Mouse (Mus musculus): Measurements from ENCODE around the gene Chd8. TPM values are rescaled to one million over a fixed set of nuclear protein-coding genes. Genes with fewer than 3 reads are reported as not detected.

The Chd8 gene
- polyA plus RNA-seq, 1 experiment, result 71.8 TPM

DNA sequence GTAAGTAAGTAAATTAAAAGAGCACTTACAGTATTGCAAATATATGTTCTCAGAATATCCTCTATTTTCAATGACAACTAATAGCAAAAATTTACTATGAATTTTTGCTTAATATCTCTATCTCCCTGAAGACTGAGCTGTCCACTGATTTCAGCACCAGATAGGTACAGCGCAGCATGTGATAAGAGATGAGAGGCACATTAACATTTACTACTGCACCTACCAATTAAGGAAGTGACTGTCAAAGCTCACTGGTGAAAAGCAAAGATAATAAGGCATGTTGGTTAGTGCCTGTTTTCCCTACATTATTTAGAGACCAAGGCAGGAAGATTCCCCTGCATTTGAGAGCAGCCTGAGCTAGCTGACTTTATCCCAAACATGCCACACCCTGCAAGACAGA, 21.4 kb downstream of the Chd8 start:
- 65% methylated on average over 1 of the region's 1 CpGs for WGBS
- no peak overlapping the region for H3K4me3 ChIP-seq (replicated peaks; ENCODE audit: control insufficient read depth, low read depth, low read length)
- TF ChIP-seq CTCF (IDR thresholded peaks at IDR 0.05; ENCODE audit: control insufficient read depth, insufficient read depth, low read length) (no peak), POLR2A (IDR thresholded peaks at IDR 0.05; ENCODE audit: borderline replicate concordance, control insufficient read depth, low read depth, low read length) (no peak)
- H3K27ac ChIP-seq (ENCODE audit: control insufficient read depth, insufficient read depth, low read depth, low read length, poor library complexity), result no peak overlapping the region
- no peaks in the 10 kb centered on the region for H3K4me1 ChIP-seq (ENCODE audit: control insufficient read depth, insufficient read depth, low read length)

DNA sequence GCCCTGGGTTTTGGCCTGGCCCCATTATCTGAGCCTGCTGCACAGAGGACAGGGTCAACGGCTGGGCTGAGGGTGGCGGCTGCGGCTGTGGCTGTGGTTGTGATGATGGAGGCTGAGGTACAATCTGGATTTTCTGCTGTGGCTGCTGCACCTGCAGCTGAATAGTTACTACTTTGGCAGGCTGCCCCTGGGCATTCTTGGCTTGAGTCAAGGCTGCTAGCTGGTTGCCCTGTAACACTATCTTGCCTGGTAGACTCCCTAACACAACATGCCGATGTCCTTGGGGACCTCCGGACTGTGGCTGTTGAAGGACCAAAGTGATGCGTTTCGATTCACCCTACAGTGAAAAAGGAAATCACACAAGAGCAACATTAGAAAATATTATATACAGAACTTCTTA, 22.4 kb downstream of the Chd8 start:
- H3K4me3 ChIP-seq (replicated peaks; ENCODE audit: control insufficient read depth, low read depth, low read length), result no peak overlapping the region
- TF ChIP-seq POLR2A (IDR thresholded peaks at IDR 0.05; ENCODE audit: borderline replicate concordance, control insufficient read depth, low read depth, low read length) (no peak), CTCF (IDR thresholded peaks at IDR 0.05; ENCODE audit: control insufficient read depth, insufficient read depth, low read length) (no peak)
- no peaks in the 10 kb centered on the region for H3K4me1 ChIP-seq (ENCODE audit: control insufficient read depth, insufficient read depth, low read length)
- 85% methylated on average over 7 of the region's 7 CpGs for WGBS
- H3K27ac ChIP-seq (ENCODE audit: control insufficient read depth, insufficient read depth, low read depth, low read length, poor library complexity), result no peak overlapping the region

DNA sequence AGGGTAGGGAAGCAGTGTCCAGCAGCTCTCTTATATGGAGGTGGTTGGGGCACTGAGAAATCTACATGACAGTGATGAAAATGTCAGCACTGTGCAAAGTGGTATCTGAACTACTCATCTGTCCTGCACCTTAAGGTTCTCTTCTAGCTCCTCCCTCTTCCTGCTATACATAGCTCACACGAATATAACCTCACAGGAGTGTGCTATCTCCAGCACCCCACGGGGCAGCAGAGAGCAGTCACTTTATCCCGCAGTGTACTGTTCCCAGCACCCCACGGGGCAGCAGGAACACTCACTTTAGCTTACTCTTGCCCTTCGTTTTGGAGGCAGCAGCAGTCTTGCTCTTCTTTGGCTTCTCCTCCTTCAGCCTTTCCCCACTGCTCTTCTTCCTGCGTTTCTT, 25.3 kb downstream of the Chd8 start:
- no peak overlapping the region for H3K4me3 ChIP-seq (replicated peaks; ENCODE audit: control insufficient read depth, low read depth, low read length)
- H3K27ac ChIP-seq (ENCODE audit: control insufficient read depth, insufficient read depth, low read depth, low read length, poor library complexity), result no peak overlapping the region
- TF ChIP-seq POLR2A (IDR thresholded peaks at IDR 0.05; ENCODE audit: borderline replicate concordance, control insufficient read depth, low read depth, low read length), result no peak
- TF ChIP-seq CTCF (IDR thresholded peaks at IDR 0.05; ENCODE audit: control insufficient read depth, insufficient read depth, low read length), result no peak
- WGBS, result 73% methylated on average over 6 of the region's 6 CpGs
- no peaks in the 10 kb centered on the region for H3K4me1 ChIP-seq (ENCODE audit: control insufficient read depth, insufficient read depth, low read length)

DNA sequence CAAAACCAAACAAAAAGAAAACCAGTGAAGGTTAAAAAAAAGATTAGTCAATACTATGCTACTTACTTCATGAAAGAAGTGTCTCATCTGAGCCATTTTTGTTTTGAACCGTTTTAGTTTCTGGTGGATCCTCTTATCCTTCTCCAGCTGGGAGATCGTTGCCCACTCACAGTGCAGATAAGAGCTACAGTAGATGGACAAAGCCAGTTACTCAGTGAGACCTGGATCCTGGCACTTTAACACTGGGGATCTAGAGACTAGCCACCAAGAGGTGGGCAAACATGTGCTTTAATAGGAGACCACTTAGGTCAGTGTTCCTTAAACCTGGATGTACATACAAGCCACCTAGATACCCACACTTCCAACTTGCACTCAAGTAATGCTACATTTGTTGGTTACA, 31.6 kb downstream of the Chd8 start:
- H3K4me3 ChIP-seq (replicated peaks; ENCODE audit: control insufficient read depth, low read depth, low read length), result no peak overlapping the region
- no peak overlapping the region for H3K27ac ChIP-seq (ENCODE audit: control insufficient read depth, insufficient read depth, low read depth, low read length, poor library complexity)
- no peaks in the 10 kb centered on the region for H3K4me1 ChIP-seq (ENCODE audit: control insufficient read depth, insufficient read depth, low read length)
- 57% methylated on average over 2 of the region's 2 CpGs for WGBS
- TF ChIP-seq CTCF (IDR thresholded peaks at IDR 0.05; ENCODE audit: control insufficient read depth, insufficient read depth, low read length), result no peak
- no peak for TF ChIP-seq POLR2A (IDR thresholded peaks at IDR 0.05; ENCODE audit: borderline replicate concordance, control insufficient read depth, low read depth, low read length)

DNA sequence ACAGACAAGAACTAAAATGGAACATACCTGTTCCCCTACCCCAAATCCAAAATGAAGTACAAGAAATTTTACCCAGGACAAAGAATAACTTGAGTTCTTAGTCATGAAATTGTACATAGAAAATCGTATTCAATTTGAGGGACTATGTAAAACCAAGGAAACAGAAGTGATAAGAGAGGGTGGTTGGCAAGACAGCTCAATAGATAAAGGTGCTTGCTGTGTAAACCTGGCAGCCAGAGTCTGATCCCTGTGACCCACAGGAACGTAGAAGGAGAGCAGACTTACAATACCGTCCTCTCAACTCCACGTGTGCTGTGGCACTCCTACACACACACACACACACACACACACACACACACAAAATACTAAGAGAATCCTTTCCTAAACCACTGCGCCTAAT, 40.3 kb downstream of the Chd8 start:
- H3K4me3 ChIP-seq (replicated peaks; ENCODE audit: control insufficient read depth, low read depth, low read length), result no peak overlapping the region
- no peak overlapping the region for H3K27ac ChIP-seq (ENCODE audit: control insufficient read depth, insufficient read depth, low read depth, low read length, poor library complexity)
- TF ChIP-seq CTCF (IDR thresholded peaks at IDR 0.05; ENCODE audit: control insufficient read depth, insufficient read depth, low read length) (no peak), POLR2A (IDR thresholded peaks at IDR 0.05; ENCODE audit: borderline replicate concordance, control insufficient read depth, low read depth, low read length) (no peak)
- H3K4me1 ChIP-seq (ENCODE audit: control insufficient read depth, insufficient read depth, low read length), result no peaks in the 10 kb centered on the region
- WGBS, result 62% methylated on average over 5 of the region's 5 CpGs

DNA sequence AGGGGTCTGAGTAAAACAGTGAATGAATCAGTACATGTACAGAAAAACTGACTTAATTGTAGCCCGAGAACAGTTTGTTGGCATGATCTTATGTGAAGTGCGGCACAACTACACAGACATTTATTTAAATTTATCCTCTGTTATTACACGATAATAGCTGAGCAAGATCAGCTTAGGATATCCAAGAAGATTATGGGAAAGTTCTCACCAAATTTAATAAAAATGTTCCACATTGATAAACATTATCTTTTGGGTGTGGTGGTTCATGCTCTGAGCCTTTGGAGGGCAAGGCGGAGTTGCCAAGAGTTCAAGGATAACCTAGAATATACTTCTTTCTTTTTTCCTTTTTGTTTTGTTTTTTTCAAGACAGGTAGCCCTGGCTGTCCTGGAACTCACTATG, 58.2 kb downstream of the Chd8 start:
- WGBS, result 68% methylated on average over 4 of the region's 4 CpGs
- no peak for TF ChIP-seq POLR2A (IDR thresholded peaks at IDR 0.05; ENCODE audit: borderline replicate concordance, control insufficient read depth, low read depth, low read length)
- no peak for TF ChIP-seq CTCF (IDR thresholded peaks at IDR 0.05; ENCODE audit: control insufficient read depth, insufficient read depth, low read length)
- Histone ChIP-seq H3K4me3 (replicated peaks; ENCODE audit: control insufficient read depth, low read depth, low read length) (no peak overlapping the region), H3K27ac (ENCODE audit: control insufficient read depth, insufficient read depth, low read depth, low read length, poor library complexity) (no peak overlapping the region), H3K4me1 (ENCODE audit: control insufficient read depth, insufficient read depth, low read length) (no peaks in the 10 kb centered on the region; the same call in 1 of the 2 replicates)

DNA sequence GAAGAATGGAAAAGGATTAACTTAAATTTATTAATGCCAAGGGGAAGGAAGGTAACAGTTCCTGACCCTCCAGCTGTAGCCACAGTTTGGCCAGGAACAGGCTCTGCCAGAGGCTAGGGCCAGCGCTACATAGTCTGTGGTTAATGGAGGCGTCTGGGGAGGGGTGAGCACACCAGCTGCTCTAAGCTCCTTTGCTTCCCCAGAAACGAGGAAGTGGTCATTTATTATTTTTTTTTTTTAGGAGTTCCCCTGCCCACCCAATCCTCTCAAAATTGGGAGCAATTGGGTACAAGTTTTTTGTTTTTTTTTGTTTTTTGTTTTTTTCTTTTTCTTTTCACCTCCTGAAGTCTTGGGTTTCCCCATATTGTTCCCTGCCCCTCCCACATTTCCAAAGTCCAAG, 59.4 kb downstream of the Chd8 start:
- Histone ChIP-seq H3K27ac (ENCODE audit: control insufficient read depth, insufficient read depth, low read depth, low read length, poor library complexity) (no peak overlapping the region), H3K4me3 (replicated peaks; ENCODE audit: control insufficient read depth, low read depth, low read length) (no peak overlapping the region), H3K4me1 (ENCODE audit: control insufficient read depth, insufficient read depth, low read length) (no peaks in the 10 kb centered on the region; the same call in 1 of the 2 replicates)
- no peak for TF ChIP-seq CTCF (IDR thresholded peaks at IDR 0.05; ENCODE audit: control insufficient read depth, insufficient read depth, low read length)
- no peak for TF ChIP-seq POLR2A (IDR thresholded peaks at IDR 0.05; ENCODE audit: borderline replicate concordance, control insufficient read depth, low read depth, low read length)
- 3% methylated on average over 3 of the region's 3 CpGs for WGBS

DNA sequence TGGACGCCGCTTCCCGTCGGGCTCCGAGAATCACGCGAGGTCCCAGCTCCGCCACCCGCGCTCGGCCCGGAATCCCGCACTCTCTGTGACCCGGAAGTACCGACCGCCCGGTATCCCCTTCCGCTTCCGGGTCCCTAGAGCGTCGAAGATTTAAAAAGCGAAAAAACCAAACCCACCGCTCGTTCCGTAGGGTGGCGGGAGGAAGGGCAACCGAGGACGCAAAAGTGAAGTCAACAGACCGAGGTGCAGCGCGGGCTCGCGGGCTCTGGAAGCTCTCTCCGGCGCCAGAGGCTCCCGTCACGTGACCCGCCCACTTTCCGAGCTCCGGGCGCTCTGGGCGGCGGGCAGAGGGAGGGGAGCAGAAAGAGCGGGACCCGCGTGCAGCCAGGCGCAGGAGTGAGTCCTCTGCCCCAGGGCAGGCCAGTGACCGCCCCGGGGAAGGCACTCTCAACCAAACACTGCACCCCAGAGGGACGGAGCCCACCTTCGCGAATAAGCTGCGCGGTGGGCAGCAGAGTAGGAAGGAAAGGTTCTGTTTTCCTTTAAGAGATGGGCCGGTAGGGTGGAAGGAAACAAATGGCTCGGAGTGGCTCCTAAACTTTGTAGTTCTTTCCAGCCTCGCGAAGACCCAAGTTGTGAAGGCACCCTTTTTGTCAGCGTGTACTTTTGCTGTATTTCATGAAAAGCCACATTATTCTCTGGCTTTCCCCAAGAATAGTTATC, 60.3 kb downstream of the Chd8 start, which contains the start of gene Supt16:
Supt16 (minus strand) TSS at position 261 of the 723 bp plus-strand sequence.
- WGBS, result under 1% methylated on average over 59 of the region's 59 CpGs
- Histone ChIP-seq H3K4me1 (ENCODE audit: control insufficient read depth, insufficient read depth, low read length) (no peaks in the 10 kb centered on the region; the same call in 1 of the 2 replicates), H3K4me3 (replicated peaks; ENCODE audit: control insufficient read depth, low read depth, low read length) (peak within 1 kb of the TSS; percentile 77), H3K27ac (ENCODE audit: control insufficient read depth, insufficient read depth, low read depth, low read length, poor library complexity) (peak within 1 kb of the TSS; percentile 98)
- TF ChIP-seq CTCF (IDR thresholded peaks at IDR 0.05; ENCODE audit: control insufficient read depth, insufficient read depth, low read length), result no peak
- TF ChIP-seq POLR2A (IDR thresholded peaks at IDR 0.05; ENCODE audit: borderline replicate concordance, control insufficient read depth, low read depth, low read length), result peak; percentile 68; the same call in 1 of the 2 replicates

Data from bone marrow, adult 2 months (tissue).